Mouse (Mus musculus): ENCODE measurements at regions not wholly inside any gene's neighbourhood (a gene's known extent, or its start where the extent isn't known, plus 50 kb on each side); places are given as distances from the start of the nearest gene placed in this dataset.

- intact Hi-C loops (cut with DNase I): no loop called here
- Histone ChIP-seq H3K4me3 (no peak overlapping the region), H3K27ac (no peak overlapping the region)
- no peak for TF ChIP-seq CTCF (IDR thresholded peaks at IDR 0.05)
- DNase-seq: no peak
Measured at GRCm38 (mm10) chr7:116816494-116816893, 312.3 kb downstream of the Nucb2 start.

DNA sequence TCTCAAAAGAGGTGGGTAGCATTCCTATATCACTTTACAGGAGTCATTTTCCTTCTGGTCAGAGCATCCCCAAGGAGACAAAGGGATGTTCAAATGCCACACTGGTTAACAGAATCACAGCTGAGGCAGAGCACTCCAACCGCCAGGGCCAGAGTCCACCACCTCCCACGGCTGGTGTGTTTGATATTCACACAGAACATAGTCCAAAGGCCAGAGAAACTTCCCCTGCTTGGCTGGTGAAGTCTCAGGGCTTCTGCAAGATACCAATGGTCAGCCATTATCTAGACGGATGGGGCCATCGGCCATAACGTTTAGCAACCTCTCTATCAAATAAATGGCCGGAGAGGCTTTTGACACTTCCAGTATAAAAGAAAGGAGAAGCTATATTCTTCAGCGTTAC lies 313.8 kb downstream of the Nucb2 start:
- no peak overlapping the region for H3K4me3 ChIP-seq
- no peak for DNase-seq
- no peak overlapping the region for H3K27ac ChIP-seq
- no peak for TF ChIP-seq CTCF (IDR thresholded peaks at IDR 0.05)
- intact Hi-C loops (cut with DNase I): no loop called here

DNA sequence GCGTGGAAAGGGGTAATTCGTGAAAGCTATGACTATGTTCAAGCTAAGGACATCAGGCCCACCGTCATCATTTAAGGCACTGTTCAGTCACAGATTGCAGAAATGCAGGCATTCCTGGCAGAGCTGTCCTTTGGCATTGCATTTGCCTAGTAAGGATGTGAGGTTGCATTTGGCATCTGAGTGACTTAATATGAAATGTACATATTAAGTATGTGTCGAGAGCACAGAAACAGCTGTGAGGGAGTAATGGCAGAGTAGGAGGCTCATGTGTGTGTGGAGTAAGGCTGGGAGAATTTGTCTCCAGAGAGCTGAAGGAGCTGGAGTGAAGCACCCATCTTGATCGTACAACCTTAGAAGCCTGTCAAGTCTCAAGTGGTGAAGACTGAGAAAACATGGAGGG lies 316.4 kb downstream of the Nucb2 start:
- intact Hi-C loops (cut with DNase I): no loop called here
- DNase-seq: no peak

DNA sequence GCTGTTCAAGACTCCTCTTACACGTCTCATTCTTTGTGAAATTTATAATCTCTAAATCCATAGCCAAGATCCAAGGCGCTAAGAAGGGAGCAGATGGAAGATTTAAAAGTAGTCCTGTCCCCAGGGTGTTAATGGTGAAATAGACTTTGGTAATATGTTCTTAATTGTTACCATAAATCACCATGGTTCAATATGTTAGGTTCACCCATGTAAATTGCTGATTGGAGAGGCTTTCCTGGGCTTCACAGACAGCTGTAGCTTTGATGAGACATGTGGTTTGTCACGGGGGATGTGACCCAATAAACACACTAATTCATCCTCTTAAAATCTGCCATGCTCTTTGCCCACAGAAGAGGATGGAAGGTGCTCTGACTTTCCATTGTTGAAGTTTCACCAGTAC lies 338.7 kb downstream of the Nucb2 start:
- intact Hi-C loops (cut with DNase I): no loop called here
- Histone ChIP-seq H3K4me3 (no peak overlapping the region), H3K27ac (no peak overlapping the region)
- no peak for TF ChIP-seq CTCF (IDR thresholded peaks at IDR 0.05)
- no peak for DNase-seq

More for the DNA sequence above, 316.4 kb downstream of the Nucb2 start:
- no peak for TF ChIP-seq CTCF (IDR thresholded peaks at IDR 0.05)
- Histone ChIP-seq H3K4me3 (no peak overlapping the region), H3K27ac (no peak overlapping the region)

- DNase-seq: no peak
- no peak for TF ChIP-seq CTCF (IDR thresholded peaks at IDR 0.05)
- Histone ChIP-seq H3K4me3 (no peak overlapping the region), H3K27ac (no peak overlapping the region)
- intact Hi-C loops (cut with DNase I): no loop called here
Measured at GRCm38 (mm10) chr7:116847846-116848730, 343.9 kb downstream of the Nucb2 start.

GRCm38 (mm10) chr7:116853351-116853750 lies 349.2 kb downstream of the Nucb2 start:
- intact Hi-C loops (cut with DNase I): no loop called here
- no peak overlapping the region for H3K4me3 ChIP-seq
- DNase-seq: no peak
- TF ChIP-seq CTCF (IDR thresholded peaks at IDR 0.05): no peak
- no peak overlapping the region for H3K27ac ChIP-seq

DNA sequence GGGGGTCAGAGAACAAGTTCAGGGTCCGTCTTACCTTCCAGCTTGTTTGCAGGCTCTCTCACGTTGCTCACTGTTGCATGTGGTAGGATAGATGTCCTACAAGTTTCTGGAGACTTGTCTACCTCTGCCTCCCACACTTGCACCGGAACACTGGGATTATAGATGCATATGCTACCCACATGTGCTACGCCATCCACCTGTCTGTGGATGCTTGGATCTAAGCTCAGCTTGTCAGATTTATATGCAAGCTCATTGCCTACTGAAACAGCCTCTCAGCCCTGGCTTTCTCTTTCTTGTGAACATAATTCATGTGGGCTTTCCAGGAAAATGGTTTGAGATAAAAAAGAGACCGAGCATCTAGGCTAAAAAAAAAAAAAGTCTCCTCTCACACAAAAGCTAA lies 353.0 kb downstream of the Nucb2 start:
- TF ChIP-seq CTCF (IDR thresholded peaks at IDR 0.05): no peak
- Histone ChIP-seq H3K4me3 (no peak overlapping the region), H3K27ac (no peak overlapping the region)
- DNase-seq: no peak
- intact Hi-C loops (cut with DNase I): no loop called here

DNA sequence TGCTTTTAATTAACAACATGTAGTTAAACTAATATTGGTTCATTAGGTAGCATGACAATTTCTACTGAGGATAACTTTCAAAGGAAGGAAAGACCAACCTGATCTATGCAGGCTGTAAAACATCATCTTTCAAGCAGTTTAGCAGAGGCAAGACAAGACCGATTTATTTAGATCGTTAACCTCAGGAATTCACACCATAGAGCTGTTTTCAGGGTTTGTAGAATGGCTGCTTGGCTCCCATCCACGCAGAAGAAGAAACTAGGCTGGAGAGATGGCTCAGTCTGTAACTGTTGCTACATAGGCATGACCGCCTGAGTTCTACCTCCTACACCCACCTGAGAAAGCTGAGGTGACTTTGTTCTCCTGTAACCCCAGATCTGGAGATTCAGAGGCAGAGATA lies 353.6 kb downstream of the Nucb2 start:
- DNase-seq: no peak
- no peak overlapping the region for H3K27ac ChIP-seq
- H3K4me3 ChIP-seq: no peak overlapping the region
- TF ChIP-seq CTCF (IDR thresholded peaks at IDR 0.05): no peak
- intact Hi-C loops (cut with DNase I): no loop called here

- Histone ChIP-seq H3K4me3 (no peak overlapping the region), H3K27ac (no peak overlapping the region)
- intact Hi-C loops (cut with DNase I): no loop called here
- TF ChIP-seq CTCF (IDR thresholded peaks at IDR 0.05): no peak
- peak; percentile 18 for DNase-seq
Measured at GRCm38 (mm10) chr7:116882268-116882964, 378.2 kb downstream of the Nucb2 start.

DNA sequence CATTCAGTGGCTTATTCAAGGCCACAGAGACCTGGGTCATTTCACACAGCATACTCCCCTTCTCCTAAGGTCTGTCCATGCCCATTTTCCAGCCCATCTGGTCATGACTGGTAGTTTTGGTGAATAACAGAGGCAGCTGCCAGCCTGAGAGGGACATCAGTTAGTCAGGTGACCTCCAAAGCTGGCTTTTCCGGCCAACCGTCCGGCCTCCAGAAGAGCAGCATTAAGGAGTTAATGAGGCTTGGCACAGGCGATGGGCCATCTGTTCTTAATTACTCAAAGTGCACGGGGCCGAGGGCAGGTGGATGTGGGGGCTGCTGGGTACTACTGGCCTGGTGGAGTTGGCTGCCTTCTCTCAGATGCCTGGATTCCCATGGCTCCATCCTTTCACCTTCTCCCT lies 389.7 kb downstream of the Nucb2 start:
- Histone ChIP-seq H3K27ac (no peak overlapping the region), H3K4me3 (no peak overlapping the region)
- DNase-seq: no peak
- intact Hi-C loops (cut with DNase I): no loop called here
- TF ChIP-seq CTCF (IDR thresholded peaks at IDR 0.05): no peak

DNA sequence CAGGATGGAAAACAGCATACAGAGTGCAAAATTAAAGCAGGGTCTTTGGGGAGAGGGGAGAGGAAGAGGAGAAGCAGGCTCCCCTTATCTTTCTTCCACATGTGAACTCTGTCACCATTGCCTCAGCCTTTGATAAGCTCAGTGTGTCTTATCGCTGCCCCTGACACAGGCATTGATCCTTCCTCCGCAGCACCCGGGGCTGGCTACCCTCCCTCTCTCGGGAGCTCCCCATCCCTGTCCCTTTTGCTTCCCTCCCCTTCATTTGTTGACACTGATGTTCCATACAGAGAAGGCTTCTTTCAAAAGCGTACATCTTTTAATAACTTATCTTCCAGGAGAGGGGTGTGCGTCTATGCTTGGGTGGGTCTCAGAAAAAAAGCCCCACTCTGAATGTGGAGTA lies 411.6 kb downstream of the Nucb2 start:
- DNase-seq: no peak
- intact Hi-C loops (cut with DNase I): no loop called here
- Histone ChIP-seq H3K27ac (no peak overlapping the region), H3K4me3 (no peak overlapping the region)
- TF ChIP-seq CTCF (IDR thresholded peaks at IDR 0.05): no peak

GRCm38 (mm10) chr7:116917921-116918670 lies 413.9 kb downstream of the Nucb2 start:
- H3K4me3 ChIP-seq: no peak overlapping the region
- no peak for DNase-seq
- no peak for TF ChIP-seq CTCF (IDR thresholded peaks at IDR 0.05)
- H3K27ac ChIP-seq: no peak overlapping the region
- intact Hi-C loops (cut with DNase I): no loop called here

GRCm38 (mm10) chr7:116946448-116946847 lies 434.3 kb upstream of the Xylt1 start:
- Histone ChIP-seq H3K4me3 (no peak overlapping the region), H3K27ac (no peak overlapping the region)
- no peak for DNase-seq
- no peak for TF ChIP-seq CTCF (IDR thresholded peaks at IDR 0.05)
- intact Hi-C loops (cut with DNase I): no loop called here

All from gastrocnemius, adult 2 months (tissue).